Comparison of ENCODE assay signal across 19 mouse cellular contexts in the genomic region with DNA sequence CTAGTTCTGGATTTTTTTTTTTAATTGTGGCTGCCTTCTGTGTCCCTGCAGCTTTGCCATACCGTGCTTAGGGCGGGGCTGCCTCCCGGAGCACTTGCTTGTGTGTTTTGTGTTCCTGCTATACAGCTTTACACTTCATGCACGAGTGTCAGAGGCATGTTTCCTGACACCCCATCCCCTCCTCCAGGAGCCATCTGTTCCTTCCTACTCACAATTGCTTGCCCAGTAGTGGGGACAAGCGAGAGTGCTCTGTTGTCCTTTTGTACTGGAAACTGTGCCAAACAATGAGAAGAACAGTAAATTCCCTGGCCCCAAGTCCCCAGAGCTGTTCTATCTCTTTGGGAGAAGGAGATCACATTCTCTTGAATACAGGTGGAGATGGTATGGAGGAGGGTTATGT. TPM values are rescaled to one million over a fixed set of nuclear protein-coding genes. Genes with fewer than 3 reads are reported as not detected.
DNase-seq lines count a peak whose midpoint lies in the region; ATAC-seq lines count a peak whose summit lies in the region.
"Had no signal": no experiment of that assay in that cellular context is flagged by ENCODE, and none has a peak within 500 bp of the region (broad histone marks: within the 10 kb centered on the region; RNA-seq: fewer than 3 reads in every experiment).

No protein-coding gene starts in this region.

- no peaks in the 10 kb centered on the region for H3K36me3 ChIP-seq in forebrain, embryonic 15.5 days
- no peaks in the 10 kb centered on the region for H3K36me3 ChIP-seq in limb, embryonic 10.5 days
- H3K36me3 ChIP-seq: G1E; liver, embryonic 15.5 days; midbrain, embryonic 12.5 days had no signal

- H3K9ac ChIP-seq in forebrain, embryonic 15.5 days (replicated peaks) = no peak overlapping the region
- H3K9ac ChIP-seq: liver, embryonic 15.5 days; midbrain, embryonic 12.5 days had no signal

- H3K27ac ChIP-seq in forebrain, embryonic 15.5 days (replicated peaks) = no peak overlapping the region; the same call in 1 of the 2 replicates
- H3K27ac ChIP-seq in limb, embryonic 10.5 days = no peak overlapping the region
- H3K27ac ChIP-seq: liver, embryonic 15.5 days; midbrain, embryonic 12.5 days had no signal

- 42% methylated on average over 5 of the region's 5 CpGs for WGBS in forebrain, embryonic 15.5 days
- WGBS in limb, embryonic 10.5 days = 62% methylated on average over 5 of the region's 5 CpGs

- no peak overlapping the region for H3K4me2 ChIP-seq in forebrain, embryonic 15.5 days (replicated peaks)
- H3K4me2 ChIP-seq: liver, embryonic 15.5 days; midbrain, embryonic 12.5 days had no signal

- peak; percentile 11 to 42 for DNase-seq in frontal cortex, adult 2 months (ENCODE audit: extremely low spot score in 1 of 2, low spot score in 1 of 2)
- DNase-seq in frontal cortex, postnatal 14 days (ENCODE audit: low spot score in 2 of 2) = no peak
- peak; percentile 52 for DNase-seq in right cerebral cortex, adult 18-20 months
- DNase-seq in right cerebral cortex, postnatal 14 days = no peak
- DNase-seq in telencephalon, adult 2 months (ENCODE audit: low read depth, low spot score) = peak; percentile 50
- no peak for DNase-seq in limb, embryonic 10.5 days (ENCODE audit: low spot score)
- DNase-seq in heart, postnatal 4 days = no peak
- DNase-seq: embryo, embryonic 11 days; gastrocnemius, postnatal 36 days; lung, postnatal 36 days had no signal

- H3K4me1 ChIP-seq in forebrain, embryonic 15.5 days = 0 out of 2 replicates have a peak, but pooled peaks cover 6% of the 10 kb centered on the region
- H3K4me1 ChIP-seq in limb, embryonic 10.5 days = no peaks in the 10 kb centered on the region
- H3K4me1 ChIP-seq: liver, embryonic 15.5 days; midbrain, embryonic 12.5 days had no signal

- H3K4me3 ChIP-seq in forebrain, embryonic 15.5 days = no peak overlapping the region
- no peak overlapping the region for H3K4me3 ChIP-seq in limb, embryonic 10.5 days
- H3K4me3 ChIP-seq: liver, embryonic 15.5 days; midbrain, embryonic 12.5 days had no signal

- 0 out of 2 replicates have a peak, but pooled peaks have one; percentile 35 for ATAC-seq in forebrain, embryonic 15.5 days (replicated peaks)

- H3K9me3 ChIP-seq in forebrain, embryonic 15.5 days = no peaks in the 10 kb centered on the region
- H3K9me3 ChIP-seq in limb, embryonic 10.5 days (replicated peaks) = no peaks in the 10 kb centered on the region
- H3K9me3 ChIP-seq: G1E; liver, embryonic 15.5 days had no signal

- no peaks in the 10 kb centered on the region for H3K27me3 ChIP-seq in forebrain, embryonic 15.5 days
- H3K27me3 ChIP-seq in limb, embryonic 10.5 days (ENCODE audit: low read depth, poor library complexity, severe bottlenecking) = no peaks in the 10 kb centered on the region
- H3K27me3 ChIP-seq: liver, embryonic 15.5 days; midbrain, embryonic 12.5 days had no signal

RNA-seq across cellular contexts. Expression of a gene that starts 53.5 kb away (rescaled TPM):
- polyA plus RNA-seq in frontal cortex, adult 2 months (2012; rRNA removed) = not detected in 2 replicates
- not detected in 2 replicates for polyA plus RNA-seq in forebrain, embryonic 15.5 days (2015; fragmentation: Nextera tagmentation; extraction: Ambion mirVana)
- not detected in 2 replicates for polyA plus RNA-seq in limb, embryonic 10.5 days (2016; fragmentation: Nextera tagmentation; extraction: Ambion mirVana)
- total RNA-seq in heart, postnatal 4 days (2021) = not detected
- total RNA-seq: gastrocnemius, postnatal 36 days had no signal
- polyA plus RNA-seq: C2C12; G1E; heart, embryonic 14.5 days; kidney, embryonic 16.5 days; liver, embryonic 15.5 days; midbrain, embryonic 12.5 days; neural tube, embryonic 11.5 days; stomach, embryonic 16.5 days had no signal

Comparison
In these comparisons a context has a peak if more than half of its experiments do, and no peak if none do; other contexts are left out.
1. DNase-seq: peak in frontal cortex, adult 2 months (2 of 2), right cerebral cortex, adult 18-20 months (single experiment) and telencephalon, adult 2 months (single experiment); none in frontal cortex, postnatal 14 days (0 of 2), right cerebral cortex, postnatal 14 days (single experiment), limb, embryonic 10.5 days (single experiment) and heart, postnatal 4 days (single experiment).